12 mouse cellular contexts compared by ENCODE assay signal in the genomic region with DNA sequence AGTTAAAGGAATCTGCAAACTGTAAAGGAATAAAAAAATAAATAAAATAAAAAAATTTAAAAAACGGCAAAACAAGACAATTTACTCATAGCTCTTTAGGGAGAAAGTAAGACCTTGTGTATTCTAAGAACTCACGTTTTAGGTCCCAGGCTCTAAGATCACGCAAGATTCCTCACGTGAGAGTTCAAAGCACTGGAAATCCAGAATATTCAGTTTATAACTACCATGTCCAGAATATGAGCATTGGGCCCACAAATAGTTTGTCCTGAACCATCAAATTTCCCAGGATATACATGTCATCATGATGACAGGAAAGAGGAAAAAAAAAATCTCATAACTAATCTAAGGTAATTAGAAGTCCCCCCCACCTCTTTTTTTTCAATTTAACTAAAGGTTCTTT. TPM values are rescaled to one million over a fixed set of nuclear protein-coding genes. Genes with fewer than 3 reads are reported as not detected.
DNase-seq lines count a peak whose midpoint lies in the region; ATAC-seq and TF ChIP-seq lines count a peak whose summit lies in the region.
"Had no signal": no experiment of that assay in that cellular context is flagged by ENCODE, and none has a peak within 500 bp of the region (broad histone marks: within the 10 kb centered on the region; RNA-seq: fewer than 3 reads in every experiment).

No protein-coding gene starts in this region.

- H3K9ac ChIP-seq in hindbrain, embryonic 12.5 days, result no peak overlapping the region
- H3K9ac ChIP-seq in stomach, embryonic 14.5 days (replicated peaks; ENCODE audit: low read depth, low read length), result no peak overlapping the region
- no peak overlapping the region for H3K9ac ChIP-seq in stomach, postnatal 0 days (ENCODE audit: low read length)
- no peak overlapping the region for H3K9ac ChIP-seq in forebrain, embryonic 15.5 days (replicated peaks)
- H3K9ac ChIP-seq: forebrain, embryonic 13.5 days had no signal

- TF ChIP-seq EP300 in stomach, postnatal 0 days (optimal IDR thresholded peaks at IDR 0.05), result no peak

- H3K4me2 ChIP-seq in hindbrain, embryonic 12.5 days (replicated peaks), result no peak overlapping the region
- H3K4me2 ChIP-seq in stomach, embryonic 14.5 days (replicated peaks; ENCODE audit: low read depth, low read length), result no peak overlapping the region
- H3K4me2 ChIP-seq in stomach, postnatal 0 days (replicated peaks; ENCODE audit: low read depth), result no peak overlapping the region
- no peak overlapping the region for H3K4me2 ChIP-seq in forebrain, embryonic 15.5 days (replicated peaks)
- H3K4me2 ChIP-seq: forebrain, embryonic 13.5 days had no signal

- ATAC-seq in erythroblast, adult 5-6 weeks (replicated peaks; ENCODE audit: low FRiP score, poor library complexity, severe bottlenecking), result no peak
- ATAC-seq in hindbrain, embryonic 12.5 days (ENCODE audit: low FRiP score), result no peak
- no peak for ATAC-seq in stomach, embryonic 14.5 days (ENCODE audit: insufficient number of reproducible peaks, insufficient read depth, low FRiP score, low read depth)
- no peak for ATAC-seq in stomach, postnatal 0 days (ENCODE audit: low FRiP score, low TSS enrichment)
- no peak for ATAC-seq in megakaryocyte-erythroid progenitor cell, adult 5-6 weeks (replicated peaks; ENCODE audit: low FRiP score, low TSS enrichment, poor library complexity, severe bottlenecking)
- ATAC-seq in forebrain, embryonic 15.5 days (replicated peaks), result no peak
- ATAC-seq: forebrain, embryonic 13.5 days had no signal

- H3K27me3 ChIP-seq in erythroblast, embryonic 14.5 days (ENCODE audit: control insufficient read depth), result peaks cover 38% of the 10 kb centered on the region
- no peaks in the 10 kb centered on the region for H3K27me3 ChIP-seq in hindbrain, embryonic 10.5 days (ENCODE audit: insufficient read depth, poor library complexity, severe bottlenecking)
- H3K27me3 ChIP-seq in hindbrain, embryonic 12.5 days, result no peaks in the 10 kb centered on the region
- no peaks in the 10 kb centered on the region for H3K27me3 ChIP-seq in stomach, embryonic 14.5 days (ENCODE audit: control insufficient read depth, insufficient read depth, low read length)
- no peaks in the 10 kb centered on the region for H3K27me3 ChIP-seq in stomach, postnatal 0 days (ENCODE audit: control insufficient read depth, insufficient read depth, low read length)
- 0 out of 2 replicates have a peak, but pooled peaks cover 5% of the 10 kb centered on the region for H3K27me3 ChIP-seq in forebrain, embryonic 15.5 days

- no peaks in the 10 kb centered on the region for H3K9me3 ChIP-seq in erythroblast, embryonic 14.5 days (ENCODE audit: control insufficient read depth, low read length)
- H3K9me3 ChIP-seq in hindbrain, embryonic 10.5 days, result no peaks in the 10 kb centered on the region
- H3K9me3 ChIP-seq in hindbrain, embryonic 12.5 days (replicated peaks), result no peaks in the 10 kb centered on the region
- H3K9me3 ChIP-seq in stomach, embryonic 14.5 days (ENCODE audit: control insufficient read depth, low read depth, low read length), result no peaks in the 10 kb centered on the region
- no peaks in the 10 kb centered on the region for H3K9me3 ChIP-seq in stomach, postnatal 0 days (ENCODE audit: control insufficient read depth, low read length)
- no peaks in the 10 kb centered on the region for H3K9me3 ChIP-seq in forebrain, embryonic 15.5 days
- H3K9me3 ChIP-seq: forebrain, embryonic 13.5 days; megakaryocyte, embryonic 14.5 days had no signal

- peak overlapping the region; percentile 68 for H3K4me3 ChIP-seq in erythroblast, embryonic 14.5 days (replicated peaks)
- no peak overlapping the region for H3K4me3 ChIP-seq in hindbrain, embryonic 10.5 days
- H3K4me3 ChIP-seq in hindbrain, embryonic 12.5 days, result no peak overlapping the region
- no peak overlapping the region for H3K4me3 ChIP-seq in stomach, embryonic 14.5 days (ENCODE audit: low read depth, low read length)
- H3K4me3 ChIP-seq in stomach, postnatal 0 days (ENCODE audit: low read depth, low read length), result no peak overlapping the region
- no peak overlapping the region for H3K4me3 ChIP-seq in forebrain, embryonic 15.5 days
- H3K4me3 ChIP-seq: forebrain, embryonic 13.5 days had no signal

- peak overlapping the region; percentile 67 for H3K27ac ChIP-seq in hindbrain, embryonic 10.5 days
- no peak overlapping the region for H3K27ac ChIP-seq in hindbrain, embryonic 12.5 days
- peak overlapping the region; percentile 80; the same call in 1 of the 2 replicates for H3K27ac ChIP-seq in stomach, embryonic 14.5 days (ENCODE audit: low read length)
- H3K27ac ChIP-seq in stomach, postnatal 0 days (replicated peaks), result no peak overlapping the region
- H3K27ac ChIP-seq in forebrain, embryonic 15.5 days (replicated peaks), result no peak overlapping the region
- H3K27ac ChIP-seq: forebrain, embryonic 13.5 days had no signal

- H3K36me3 ChIP-seq in erythroblast, embryonic 14.5 days (ENCODE audit: control insufficient read depth), result peaks cover 10% of the 10 kb centered on the region
- H3K36me3 ChIP-seq in hindbrain, embryonic 10.5 days, result no peaks in the 10 kb centered on the region
- no peaks in the 10 kb centered on the region for H3K36me3 ChIP-seq in hindbrain, embryonic 12.5 days
- H3K36me3 ChIP-seq in stomach, embryonic 14.5 days (ENCODE audit: control insufficient read depth, insufficient read depth, low read length), result no peaks in the 10 kb centered on the region
- H3K36me3 ChIP-seq in stomach, postnatal 0 days (ENCODE audit: control insufficient read depth, insufficient read depth, low read length), result no peaks in the 10 kb centered on the region
- no peaks in the 10 kb centered on the region for H3K36me3 ChIP-seq in forebrain, embryonic 15.5 days

- 82% methylated on average over 4 of the region's 4 CpGs for WGBS in hindbrain, embryonic 10.5 days
- WGBS in hindbrain, embryonic 12.5 days, result 84% methylated on average over 4 of the region's 4 CpGs
- 79% methylated on average over 4 of the region's 4 CpGs for WGBS in stomach, embryonic 14.5 days
- 88% methylated on average over 4 of the region's 4 CpGs for WGBS in stomach, postnatal 0 days
- 86% methylated on average over 4 of the region's 4 CpGs for WGBS in forebrain, embryonic 15.5 days

- TF ChIP-seq CTCF in stomach, postnatal 0 days (IDR thresholded peaks at IDR 0.05; ENCODE audit: low read depth), result no peak

- peaks cover 84% of the 10 kb centered on the region for H3K4me1 ChIP-seq in erythroblast, embryonic 14.5 days (ENCODE audit: control insufficient read depth)
- H3K4me1 ChIP-seq in hindbrain, embryonic 10.5 days (replicated peaks), result peaks cover 64% of the 10 kb centered on the region
- peaks cover 32% of the 10 kb centered on the region for H3K4me1 ChIP-seq in hindbrain, embryonic 12.5 days
- H3K4me1 ChIP-seq in stomach, embryonic 14.5 days (ENCODE audit: control insufficient read depth, insufficient read depth, low read length), result peaks cover 48% of the 10 kb centered on the region
- peaks cover 3% of the 10 kb centered on the region for H3K4me1 ChIP-seq in stomach, postnatal 0 days (replicated peaks; ENCODE audit: control insufficient read depth, insufficient read depth)
- H3K4me1 ChIP-seq in forebrain, embryonic 15.5 days, result peaks cover 9% of the 10 kb centered on the region; the same call in 1 of the 2 replicates

- DNase-seq in hindbrain, embryonic 10.5 days (ENCODE audit: low spot score), result no peak
- no peak for DNase-seq in stomach, postnatal 0 days (ENCODE audit: low spot score)
- DNase-seq: cerebellum, adult 18-20 months; gastrocnemius, postnatal 25 days had no signal

RNA-seq across cellular contexts. Expression of a gene that starts 27.0 kb away (rescaled TPM):
- 0.53 and 1.1 TPM in 2 replicates for polyA plus RNA-seq in erythroblast, embryonic 14.5 days (2012)
- total RNA-seq in erythroblast, adult 5-6 weeks (2015; ENCODE audit: low replicate concordance), result 35.9 and 36.6 TPM in 2 replicates
- total RNA-seq in erythroblast, adult 5-6 weeks (2017; ENCODE audit: low replicate concordance), result 34.0 and 40.8 TPM in 2 replicates
- polyA plus RNA-seq in hindbrain, embryonic 10.5 days (2016; fragmentation: Nextera tagmentation; extraction: Ambion mirVana), result 67.8 and 105 TPM in 2 replicates
- 41.0 and 41.1 TPM in 2 replicates for polyA plus RNA-seq in hindbrain, embryonic 12.5 days (2016; fragmentation: Nextera tagmentation; extraction: Ambion mirVana)
- 52.6 and 56.5 TPM in 2 replicates for polyA plus RNA-seq in stomach, embryonic 14.5 days (2014; fragmentation: Nextera tagmentation; extraction: Ambion mirVana)
- 9.5 and 10.5 TPM in 2 replicates for polyA plus RNA-seq in stomach, postnatal 0 days (2015; fragmentation: Nextera tagmentation; extraction: Ambion mirVana)
- total RNA-seq in megakaryocyte-erythroid progenitor cell, adult 5-6 weeks (2014; fragmentation: Nextera tagmentation), result 59.5 and 80.1 TPM in 2 replicates
- 89.0 and 110 TPM in 2 replicates for total RNA-seq in megakaryocyte-erythroid progenitor cell, adult 5-6 weeks (2017)
- 26.1 and 29.9 TPM in 2 replicates for polyA plus RNA-seq in forebrain, embryonic 15.5 days (2015; fragmentation: Nextera tagmentation; extraction: Ambion mirVana)

Comparison
In these comparisons a context has a peak if more than half of its experiments do, and no peak if none do; other contexts are left out.
1. H3K27ac ChIP-seq: peak in hindbrain, embryonic 10.5 days (single experiment) and stomach, embryonic 14.5 days (single experiment); none in hindbrain, embryonic 12.5 days (single experiment), stomach, postnatal 0 days (single experiment) and forebrain, embryonic 15.5 days (single experiment).